Mouse (Mus musculus): ENCODE data around the gene Olfml3.

GRCm38 (mm10) chr3:103755351-103755750 is 17.6 kb upstream of the Olfml3 start:
- TF ChIP-seq EP300 (IDR thresholded peaks at IDR 0.05; ENCODE audit: low read depth) (no peak), CTCF (IDR thresholded peaks at IDR 0.05; ENCODE audit: low read depth) (no peak)
